Mouse (Mus musculus) midbrain, embryonic 14.5 days (tissue): Measurements from ENCODE around the gene Rspo3. TPM values are rescaled to one million over a fixed set of nuclear protein-coding genes. Genes with fewer than 3 reads are reported as not detected.

Experiments used
- ATAC-seq: fragments of 200-750 bp; cut with Nextera tagmentation; 2 replicates; pipeline ENCODE4 v1.8.0; 2017; ENCODE audit warnings: moderate number of reproducible peaks, moderate library complexity; ENCODE audit not compliant: low FRiP score, low TSS enrichment
- DNase-seq: peaks from one replicate; pipeline ENCODE4 v3.0.0-alpha.2; 2015
- H3K27ac ChIP-seq: fragments of 300-500 bp; sonication (generic); replicated peaks from 2 replicates; pipeline ENCODE4 v1.5.1; 2014; ENCODE audit warnings: mild to moderate bottlenecking, low read depth, low read length, moderate library complexity
- H3K27me3 ChIP-seq: fragments of 300-500 bp; sonication (generic); 2 replicates; pipeline ENCODE4 v1.6.1; 2014; ENCODE audit warnings: low read length, control low read depth, mixed read lengths; ENCODE audit not compliant: control insufficient read depth, insufficient read depth
- H3K36me3 ChIP-seq: fragments of 300-500 bp; sonication (generic); 2 replicates; pipeline ENCODE4 v1.6.1; 2014; ENCODE audit warnings: low read length, control low read depth; ENCODE audit not compliant: control insufficient read depth, insufficient read depth
- H3K4me1 ChIP-seq: fragments of 300-500 bp; sonication (generic); 2 replicates; pipeline ENCODE4 v1.6.1; 2014; ENCODE audit warnings: mild to moderate bottlenecking, antibody characterized with exemption, low read length, control low read depth; ENCODE audit not compliant: control insufficient read depth, insufficient read depth
- H3K4me2 ChIP-seq: fragments of 300-500 bp; sonication (generic); 2 replicates; pipeline ENCODE4 v1.6.1; 2014; ENCODE audit warnings: mild to moderate bottlenecking, low read length, moderate library complexity
- H3K4me3 ChIP-seq: fragments of 300-500 bp; sonication (generic); replicated peaks from 2 replicates; pipeline ENCODE4 v1.5.1; 2014; ENCODE audit warnings: low read depth, low read length
- H3K9ac ChIP-seq: fragments of 300-500 bp; sonication (generic); replicated peaks from 2 replicates; pipeline ENCODE4 v1.6.1; 2014; ENCODE audit warnings: mild to moderate bottlenecking, low read length, moderate library complexity
- H3K9me3 ChIP-seq: fragments of 300-500 bp; sonication (generic); 2 replicates; pipeline ENCODE4 v1.6.1; 2016; ENCODE audit warnings: low read length, control low read depth, mixed read lengths; ENCODE audit not compliant: control insufficient read depth
- WGBS: fragments of 180-500 bp; shearing (Covaris S2); extraction: QIAGEN DNeasy Blood & Tissue Kit; methylation state at CpG from one replicate; pipeline ENCODE4 v1.1.7; 2014; 5-methylcytosine and 5-hydroxymethylcytosine counted together
- polyA plus RNA-seq: library from polyadenylated mRNA; unstranded; fragments of >200 nt; fragmentation: Nextera tagmentation; extraction: Ambion mirVana; gene quantifications from 2 replicates; pipeline ENCODE4 v1.2.1, GENCODE M21; 2014

The Rspo3 gene
- polyA plus RNA-seq, 1 experiment from 2014 or later, result 5.6 TPM

DNA sequence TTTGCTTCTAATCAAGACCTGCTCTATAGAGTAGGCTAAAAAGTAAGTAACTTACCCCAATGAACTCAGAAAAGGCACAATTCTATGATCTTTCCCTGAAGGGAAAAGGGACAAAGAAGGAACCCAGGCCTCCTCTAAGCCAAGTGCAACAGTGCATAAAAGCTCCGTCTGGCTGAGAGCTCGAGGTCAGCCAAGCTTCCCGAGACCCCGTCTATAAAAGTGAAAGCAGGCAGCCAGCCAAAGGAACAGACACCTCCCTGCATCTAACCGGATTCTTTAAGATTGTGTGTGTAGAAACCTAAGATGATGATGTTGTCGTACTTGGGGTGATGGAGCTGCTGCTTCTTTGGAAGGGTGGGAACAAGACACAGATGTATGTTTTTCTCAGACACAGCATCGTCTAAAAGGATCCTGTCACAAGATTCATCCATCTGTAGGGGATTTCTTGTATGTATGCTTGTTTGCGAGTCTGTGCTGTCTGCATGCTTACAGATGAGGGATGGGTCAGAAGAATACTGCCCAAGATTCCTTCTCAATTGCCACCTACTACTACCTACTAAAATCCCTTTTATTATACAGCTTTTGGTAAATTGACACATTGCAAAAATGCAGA, 132.9 kb downstream of the Rspo3 start:
- ATAC-seq (no peak), DNase-seq (peak; percentile 32)
- Histone ChIP-seq H3K27me3 (no peaks in the 10 kb centered on the region), H3K9ac (no peak overlapping the region), H3K36me3 (no peaks in the 10 kb centered on the region), H3K4me2 (no peak overlapping the region), H3K4me1 (no peaks in the 10 kb centered on the region), H3K4me3 (no peak overlapping the region), H3K27ac (no peak overlapping the region), H3K9me3 (no peaks in the 10 kb centered on the region)
- 20% methylated on average over 8 of the region's 8 CpGs for WGBS

Other genes starting within 250 kb of the Rspo3 start
- 20.9 and 24.6 TPM in 2 replicates for gene Echdc1, start 222.7 kb downstream of the Rspo3 start, polyA plus RNA-seq
- 78.4 and 78.7 TPM in 2 replicates for gene Rnf146, start 173.4 kb downstream of the Rspo3 start, polyA plus RNA-seq